Mouse (Mus musculus): ENCODE data around the gene Hibadh.

Gene Hibadh

DNA sequence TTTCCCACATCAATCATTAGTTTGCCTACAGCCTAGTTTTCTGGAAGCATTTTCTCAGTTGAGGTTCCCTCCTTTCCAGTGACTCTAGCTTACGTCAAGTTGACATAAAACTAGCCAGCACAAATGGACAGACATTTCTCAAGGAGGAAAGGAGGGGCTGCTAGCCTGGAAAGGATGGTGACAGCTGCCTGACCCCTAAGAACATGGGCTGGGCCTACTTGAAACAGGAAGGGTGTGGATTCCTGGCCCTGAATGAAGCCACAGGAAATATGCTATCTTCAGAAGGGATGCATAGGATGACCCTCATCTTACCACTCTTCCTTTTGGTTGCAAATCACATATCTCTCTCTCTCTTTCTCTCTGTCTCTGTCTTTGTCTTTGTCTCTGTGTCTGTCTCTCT is 138.7 kb downstream of the Hibadh start:
- no peak for DNase-seq

All from thymus, postnatal 14 days (tissue).